Mouse (Mus musculus): ENCODE measurements around the gene Relch. TPM values are rescaled to one million over a fixed set of nuclear protein-coding genes. Genes with fewer than 3 reads are reported as not detected.

The Relch gene
- polyA plus RNA-seq, 1 experiment from 2014 or later = 33.5 TPM

DNA sequence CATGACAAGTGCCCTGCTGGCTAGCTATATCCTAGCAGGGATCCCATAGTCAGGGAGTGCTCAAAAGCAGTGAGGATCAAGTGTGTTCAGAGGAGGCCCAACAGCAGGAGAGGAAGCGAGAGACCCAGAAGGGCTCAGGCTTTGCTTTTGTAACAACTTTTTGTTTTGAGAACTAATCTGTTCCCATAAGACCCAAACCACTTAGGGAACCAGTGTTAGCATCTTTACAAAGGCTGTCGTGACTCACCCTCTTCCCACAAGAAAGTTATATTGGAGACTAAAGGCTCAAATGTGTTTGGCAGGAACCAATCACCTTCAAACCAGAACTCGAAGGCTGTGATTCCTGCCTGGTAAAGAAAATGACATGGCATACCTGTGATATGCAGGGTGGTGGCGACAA is 132.0 kb downstream of the Relch start:
- H3K4me3 ChIP-seq (ENCODE audit: low read depth, low read length) = no peak overlapping the region
- 83% methylated on average over 4 of the region's 4 CpGs for WGBS
- DNase-seq (ENCODE audit: low spot score) (no peak), ATAC-seq (ENCODE audit: low FRiP score) (no peak)
- no peak overlapping the region for H3K4me2 ChIP-seq (replicated peaks; ENCODE audit: low read depth, low read length)
- H3K9me3 ChIP-seq (ENCODE audit: control insufficient read depth, low read length) = no peaks in the 10 kb centered on the region
- H3K27me3 ChIP-seq (ENCODE audit: control insufficient read depth, insufficient read depth, low read length) = no peaks in the 10 kb centered on the region
- H3K4me1 ChIP-seq (replicated peaks; ENCODE audit: control insufficient read depth, insufficient read depth, low read length) = no peaks in the 10 kb centered on the region
- H3K36me3 ChIP-seq (ENCODE audit: control insufficient read depth, insufficient read depth, low read length) = no peaks in the 10 kb centered on the region
- H3K27ac ChIP-seq (ENCODE audit: low read depth, low read length) = no peak overlapping the region
- no peak overlapping the region for H3K9ac ChIP-seq (ENCODE audit: low read depth, low read length)

DNA sequence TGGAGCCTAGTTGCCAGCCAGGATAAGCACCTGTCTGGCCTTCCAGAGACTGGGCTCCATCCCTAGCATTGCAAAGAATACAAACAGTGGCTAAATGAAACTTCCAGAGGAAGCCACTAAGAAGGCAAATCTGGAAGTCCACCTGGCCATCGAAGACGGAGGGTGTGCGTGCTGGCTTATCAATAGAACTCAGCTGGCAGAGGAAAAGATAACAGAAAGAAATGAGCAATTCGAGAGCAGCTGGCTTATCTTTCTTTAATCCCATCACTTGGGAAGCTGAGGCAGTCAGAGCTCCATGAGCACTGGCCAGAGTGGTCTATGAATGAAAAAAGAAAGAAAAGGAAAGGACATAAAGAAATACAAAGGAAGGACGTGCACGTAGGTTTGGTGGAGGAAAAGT is 136.9 kb downstream of the Relch start:
- Histone ChIP-seq H3K4me1 (replicated peaks; ENCODE audit: control insufficient read depth, insufficient read depth, low read length) (no peaks in the 10 kb centered on the region), H3K36me3 (ENCODE audit: control insufficient read depth, insufficient read depth, low read length) (no peaks in the 10 kb centered on the region), H3K27me3 (ENCODE audit: control insufficient read depth, insufficient read depth, low read length) (no peaks in the 10 kb centered on the region), H3K9ac (ENCODE audit: low read depth, low read length) (no peak overlapping the region), H3K4me2 (replicated peaks; ENCODE audit: low read depth, low read length) (no peak overlapping the region), H3K27ac (ENCODE audit: low read depth, low read length) (no peak overlapping the region), H3K4me3 (ENCODE audit: low read depth, low read length) (no peak overlapping the region), H3K9me3 (ENCODE audit: control insufficient read depth, low read length) (no peaks in the 10 kb centered on the region)
- ATAC-seq (ENCODE audit: low FRiP score) (no peak), DNase-seq (ENCODE audit: low spot score) (no peak)
- 90% methylated on average over 6 of the region's 6 CpGs for WGBS

DNA sequence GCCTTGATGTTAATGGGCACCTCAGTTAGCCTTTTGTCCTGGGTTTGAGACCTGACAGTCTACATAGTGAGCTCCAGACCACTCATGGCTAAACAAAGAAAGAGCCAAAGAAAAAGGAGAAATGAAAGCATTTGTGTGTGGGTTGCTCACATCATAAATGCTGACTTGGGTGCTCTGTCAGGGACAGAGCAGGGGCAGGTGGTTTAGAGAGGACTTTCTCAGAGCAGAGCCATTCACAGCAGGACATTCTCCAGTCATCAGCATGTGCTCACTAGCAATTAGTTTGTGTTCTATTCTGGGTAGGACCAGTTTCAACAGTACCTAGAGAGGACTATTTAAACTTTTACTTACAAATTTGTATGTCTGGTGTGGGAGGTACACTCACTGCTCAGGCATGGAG is 137.6 kb downstream of the Relch start:
- DNase-seq (ENCODE audit: low spot score) = no peak
- no peaks in the 10 kb centered on the region for H3K36me3 ChIP-seq (ENCODE audit: control insufficient read depth, insufficient read depth, low read length)
- H3K4me3 ChIP-seq (ENCODE audit: low read depth, low read length) = no peak overlapping the region
- no peak overlapping the region for H3K4me2 ChIP-seq (replicated peaks; ENCODE audit: low read depth, low read length)
- H3K9me3 ChIP-seq (ENCODE audit: control insufficient read depth, low read length) = no peaks in the 10 kb centered on the region
- no peaks in the 10 kb centered on the region for H3K4me1 ChIP-seq (replicated peaks; ENCODE audit: control insufficient read depth, insufficient read depth, low read length)
- no peak overlapping the region for H3K9ac ChIP-seq (ENCODE audit: low read depth, low read length)
- no peak for ATAC-seq (ENCODE audit: low FRiP score)
- H3K27me3 ChIP-seq (ENCODE audit: control insufficient read depth, insufficient read depth, low read length) = no peaks in the 10 kb centered on the region
- no peak overlapping the region for H3K27ac ChIP-seq (ENCODE audit: low read depth, low read length)

DNA sequence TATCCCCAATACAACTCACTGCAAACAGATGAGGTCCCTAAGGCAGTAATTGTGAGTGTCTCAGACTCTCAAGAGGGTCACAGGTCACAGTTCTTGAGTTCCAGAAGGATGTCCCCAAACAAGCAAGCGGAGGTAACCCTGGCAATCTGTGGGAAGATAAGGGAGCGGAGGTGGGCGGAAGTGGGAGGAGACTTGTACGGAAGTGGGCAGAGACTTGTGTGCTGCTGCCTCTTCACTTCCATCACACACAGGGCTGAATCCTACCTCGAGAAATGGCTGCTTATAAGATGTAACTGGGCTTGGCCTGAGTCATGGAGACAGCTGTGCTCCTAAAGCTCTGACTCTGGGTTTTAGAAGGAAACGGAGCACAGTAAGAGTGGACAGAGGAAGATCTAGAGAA is 139.3 kb downstream of the Relch start:
- Histone ChIP-seq H3K27ac (ENCODE audit: low read depth, low read length) (no peak overlapping the region), H3K9ac (ENCODE audit: low read depth, low read length) (no peak overlapping the region), H3K9me3 (ENCODE audit: control insufficient read depth, low read length) (no peaks in the 10 kb centered on the region), H3K36me3 (ENCODE audit: control insufficient read depth, insufficient read depth, low read length) (no peaks in the 10 kb centered on the region), H3K4me1 (replicated peaks; ENCODE audit: control insufficient read depth, insufficient read depth, low read length) (no peaks in the 10 kb centered on the region), H3K4me3 (ENCODE audit: low read depth, low read length) (no peak overlapping the region), H3K4me2 (replicated peaks; ENCODE audit: low read depth, low read length) (no peak overlapping the region), H3K27me3 (ENCODE audit: control insufficient read depth, insufficient read depth, low read length) (no peaks in the 10 kb centered on the region)
- no peak for ATAC-seq (ENCODE audit: low FRiP score)
- 74% methylated on average over 6 of the region's 6 CpGs for WGBS
- DNase-seq (ENCODE audit: low spot score) = no peak

DNA sequence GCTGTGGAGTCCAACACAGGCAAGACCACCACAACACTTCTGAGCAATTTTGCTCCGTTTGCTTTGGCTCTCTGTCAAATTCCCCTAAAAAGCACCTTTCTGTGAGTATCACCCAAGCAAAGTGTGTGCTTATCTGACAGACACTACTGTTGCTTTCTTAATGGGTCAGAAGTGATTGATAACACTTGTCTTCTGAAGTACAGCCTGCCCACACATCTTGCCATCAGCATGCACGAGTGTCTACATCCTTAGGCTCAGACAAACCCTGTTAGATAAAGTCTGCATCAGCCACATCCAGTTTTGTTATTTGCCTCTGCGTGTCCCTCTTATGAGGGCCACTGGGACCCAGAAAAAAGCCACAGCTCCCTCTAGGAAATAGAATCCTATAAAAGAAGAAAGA is 140.6 kb downstream of the Relch start:
- no peak overlapping the region for H3K27ac ChIP-seq (ENCODE audit: low read depth, low read length)

More for the DNA sequence above, 140.6 kb downstream of the Relch start:
- H3K4me1 ChIP-seq (replicated peaks; ENCODE audit: control insufficient read depth, insufficient read depth, low read length) = no peaks in the 10 kb centered on the region
- DNase-seq (ENCODE audit: low spot score) (no peak), ATAC-seq (ENCODE audit: low FRiP score) (no peak)
- H3K36me3 ChIP-seq (ENCODE audit: control insufficient read depth, insufficient read depth, low read length) = no peaks in the 10 kb centered on the region
- 85% methylated on average over 3 of the region's 3 CpGs for WGBS
- no peak overlapping the region for H3K4me3 ChIP-seq (ENCODE audit: low read depth, low read length)
- no peak overlapping the region for H3K9ac ChIP-seq (ENCODE audit: low read depth, low read length)
- no peaks in the 10 kb centered on the region for H3K9me3 ChIP-seq (ENCODE audit: control insufficient read depth, low read length)
- no peaks in the 10 kb centered on the region for H3K27me3 ChIP-seq (ENCODE audit: control insufficient read depth, insufficient read depth, low read length)
- H3K4me2 ChIP-seq (replicated peaks; ENCODE audit: low read depth, low read length) = no peak overlapping the region

Other genes with a start within 250 kb of the Relch start
- gene Pign, start 184 bp upstream of the Relch start, polyA plus RNA-seq (2014; fragmentation: Nextera tagmentation; extraction: Ambion mirVana) = 14.1 and 19.9 TPM in 2 replicates
- 0.27 and 0.48 TPM in 2 replicates for gene Tnfrsf11a, start 116.9 kb downstream of the Relch start, polyA plus RNA-seq (2014; fragmentation: Nextera tagmentation; extraction: Ambion mirVana)

Data from hindbrain, embryonic 11.5 days (tissue).